Mouse (Mus musculus) hindbrain, embryonic 13.5 days (tissue): ENCODE results near the gene Mtr. TPM values are rescaled to one million over a fixed set of nuclear protein-coding genes. Genes with fewer than 3 reads are reported as not detected.

Experiments used
- ATAC-seq: fragments of 200-750 bp; cut with Nextera tagmentation; 2 replicates; pipeline ENCODE4 v1.8.0; 2017; ENCODE audit warnings: moderate TSS enrichment; ENCODE audit not compliant: low FRiP score
- H3K27ac ChIP-seq: fragments of 300-500 bp; sonication (generic); 2 replicates; pipeline ENCODE4 v1.5.1; 2015; ENCODE audit warnings: inconsistent platforms, mild to moderate bottlenecking, moderate library complexity
- H3K27me3 ChIP-seq: fragments of 300-500 bp; sonication (generic); 2 replicates; pipeline ENCODE4 v1.6.1; 2015; ENCODE audit warnings: mild to moderate bottlenecking, inconsistent platforms
- H3K36me3 ChIP-seq: fragments of 300-500 bp; sonication (generic); 2 replicates; pipeline ENCODE4 v1.6.1; 2015; ENCODE audit warnings: mild to moderate bottlenecking, inconsistent platforms
- H3K4me1 ChIP-seq: fragments of 300-500 bp; sonication (generic); replicated peaks from 2 replicates; pipeline ENCODE4 v1.6.1; 2015; ENCODE audit warnings: inconsistent platforms
- H3K4me2 ChIP-seq: fragments of 300-500 bp; sonication (generic); 2 replicates; pipeline ENCODE4 v1.6.1; 2015; ENCODE audit warnings: inconsistent platforms, mild to moderate bottlenecking, moderate library complexity
- H3K4me3 ChIP-seq: fragments of 300-500 bp; sonication (generic); 2 replicates; pipeline ENCODE4 v1.5.1; 2015; ENCODE audit warnings: mild to moderate bottlenecking, inconsistent platforms
- H3K9ac ChIP-seq: fragments of 300-500 bp; sonication (generic); 2 replicates; pipeline ENCODE4 v1.6.1; 2015; ENCODE audit warnings: mild to moderate bottlenecking, inconsistent platforms
- H3K9me3 ChIP-seq: fragments of 300-500 bp; sonication (generic); 2 replicates; pipeline ENCODE4 v1.6.1; 2016; ENCODE audit warnings: inconsistent platforms
- WGBS: fragments of 180-500 bp; shearing (Covaris S2); methylation state at CpG from one replicate; pipeline ENCODE4 v1.1.7; 2015; 5-methylcytosine and 5-hydroxymethylcytosine counted together
- polyA plus RNA-seq: library from polyadenylated mRNA; unstranded; fragments of >200 nt; fragmentation: Nextera tagmentation; extraction: Ambion mirVana; gene quantifications from 2 replicates; pipeline ENCODE4 v1.2.1, GENCODE M21; 2015

Mtr gene
- polyA plus RNA-seq, 1 experiment from 2014 or later = 5.5 TPM

DNA sequence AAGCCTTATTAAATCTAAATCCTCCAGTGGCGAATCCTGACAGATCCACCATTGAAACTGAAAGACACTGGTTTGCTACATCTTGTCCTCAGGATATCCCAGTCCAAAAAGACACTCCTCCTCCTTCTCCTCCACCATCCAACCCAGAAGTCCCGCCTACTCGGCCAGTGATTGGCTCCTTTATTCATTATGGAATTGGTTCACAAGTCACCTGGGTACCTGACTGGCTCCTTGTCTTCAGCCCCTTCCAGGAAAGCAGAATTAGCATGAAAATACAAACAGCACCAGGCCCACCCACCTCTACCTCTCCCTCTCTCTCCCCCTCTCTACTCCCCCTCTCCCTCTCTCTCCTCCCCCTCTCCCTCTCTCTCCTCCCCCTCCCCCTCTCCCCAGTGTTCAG, 81.2 kb downstream of the Mtr start:
- WGBS = 28% methylated on average over 3 of the region's 3 CpGs

DNA sequence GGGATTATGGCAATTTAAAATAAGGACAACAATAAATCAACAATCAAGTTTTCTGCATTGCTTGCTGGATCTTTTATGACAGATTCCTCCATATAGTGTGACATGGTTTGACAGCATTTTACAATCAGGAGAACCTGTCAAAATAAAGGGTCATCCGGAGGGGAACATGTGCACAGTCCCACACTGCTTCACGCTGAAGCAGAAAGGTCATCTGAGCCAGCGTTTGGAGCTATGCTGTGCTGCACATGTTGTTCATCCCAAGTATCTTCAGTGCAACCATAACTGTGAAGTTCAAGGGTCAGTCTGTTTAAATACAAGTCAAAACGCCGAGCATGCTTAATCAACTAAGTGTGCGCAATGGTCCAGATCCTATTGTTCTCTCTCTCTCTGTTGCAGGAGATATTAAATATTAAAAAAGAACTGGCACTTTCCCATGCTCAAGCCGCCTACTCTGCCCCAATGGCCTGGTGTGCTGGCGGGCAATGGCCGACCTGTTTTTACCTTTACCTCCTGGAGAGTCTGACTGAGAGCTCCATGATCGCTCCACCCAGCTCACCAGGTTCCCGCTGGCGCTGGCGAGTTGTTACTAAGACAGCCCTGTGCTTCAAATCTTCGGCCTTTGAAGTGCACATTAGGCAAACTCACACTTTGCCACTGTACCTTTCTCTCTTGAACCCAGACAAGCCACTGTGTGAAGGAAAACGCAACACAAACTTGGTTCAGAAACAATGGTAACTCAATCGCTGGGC, 81.8 kb downstream of the Mtr start:
- Histone ChIP-seq H3K4me2 (no peak overlapping the region), H3K9me3 (no peaks in the 10 kb centered on the region), H3K4me1 (no peaks in the 10 kb centered on the region), H3K27me3 (no peaks in the 10 kb centered on the region), H3K4me3 (no peak overlapping the region), H3K9ac (no peak overlapping the region), H3K36me3 (no peaks in the 10 kb centered on the region), H3K27ac (no peak overlapping the region)
- no peak for ATAC-seq
- 39% methylated on average over 16 of the region's 16 CpGs for WGBS

More for the DNA sequence above, 81.2 kb downstream of the Mtr start:
- Histone ChIP-seq H3K4me3 (no peak overlapping the region), H3K27me3 (no peaks in the 10 kb centered on the region), H3K36me3 (no peaks in the 10 kb centered on the region), H3K4me2 (no peak overlapping the region), H3K9me3 (no peaks in the 10 kb centered on the region), H3K4me1 (no peaks in the 10 kb centered on the region), H3K9ac (no peak overlapping the region), H3K27ac (no peak overlapping the region)
- no peak for ATAC-seq

DNA sequence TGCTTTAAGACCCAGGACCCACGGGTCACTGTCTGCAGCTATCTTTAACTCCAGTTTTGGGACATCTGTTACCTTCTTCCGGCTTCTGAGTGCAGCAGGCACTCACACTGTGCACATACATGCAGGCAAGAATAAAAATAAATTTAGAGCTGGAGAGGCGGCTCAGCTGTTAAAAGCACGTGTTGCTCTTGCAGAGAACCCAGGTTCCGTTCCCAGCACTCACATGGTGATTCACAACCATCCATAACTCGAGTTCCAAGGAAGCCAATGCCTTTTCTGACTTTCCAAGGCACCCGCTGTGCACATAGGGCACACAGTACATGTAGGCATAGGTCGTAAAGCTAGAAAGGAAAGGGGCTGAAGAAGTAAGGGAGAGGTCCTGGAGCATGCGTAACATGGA, 90.6 kb downstream of the Mtr start:
- no peak overlapping the region for H3K4me3 ChIP-seq
- no peaks in the 10 kb centered on the region for H3K27me3 ChIP-seq
- WGBS = 86% methylated on average over 9 of the region's 9 CpGs
- no peak for ATAC-seq
- H3K27ac ChIP-seq = no peak overlapping the region
- H3K9me3 ChIP-seq = no peaks in the 10 kb centered on the region
- H3K9ac ChIP-seq = no peak overlapping the region
- H3K36me3 ChIP-seq = no peaks in the 10 kb centered on the region
- peaks cover 11% of the 10 kb centered on the region for H3K4me1 ChIP-seq
- H3K4me2 ChIP-seq = no peak overlapping the region

DNA sequence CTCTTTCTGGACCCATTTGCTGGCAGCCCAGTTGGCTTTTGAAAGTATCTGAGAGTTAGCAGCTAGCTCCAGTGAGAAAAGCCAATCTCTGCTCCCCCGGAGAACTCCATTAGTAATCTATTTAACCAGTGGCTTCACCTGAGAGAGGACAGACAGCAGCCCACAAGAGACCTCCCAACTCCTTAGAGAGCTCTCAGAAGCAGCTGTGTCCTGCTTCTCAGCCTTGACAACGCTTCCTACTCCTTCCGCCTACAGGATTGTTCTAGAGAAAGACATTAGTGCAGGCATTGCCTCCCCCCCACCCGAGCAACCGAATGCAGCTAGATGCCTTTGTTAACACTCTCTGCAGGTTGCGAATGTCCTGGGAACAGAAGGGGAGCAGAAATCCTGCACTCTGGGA, 91.5 kb downstream of the Mtr start:
- Histone ChIP-seq H3K9ac (peak overlapping the region; percentile 39; the same call in 1 of the 2 replicates), H3K4me3 (no peak overlapping the region), H3K27ac (0 out of 2 replicates have a peak overlapping the region, but pooled peaks have one; percentile 18), H3K9me3 (no peaks in the 10 kb centered on the region), H3K36me3 (no peaks in the 10 kb centered on the region), H3K27me3 (no peaks in the 10 kb centered on the region), H3K4me2 (no peak overlapping the region), H3K4me1 (peaks cover 11% of the 10 kb centered on the region)
- no peak for ATAC-seq
- WGBS = 8% methylated on average over 6 of the region's 6 CpGs

DNA sequence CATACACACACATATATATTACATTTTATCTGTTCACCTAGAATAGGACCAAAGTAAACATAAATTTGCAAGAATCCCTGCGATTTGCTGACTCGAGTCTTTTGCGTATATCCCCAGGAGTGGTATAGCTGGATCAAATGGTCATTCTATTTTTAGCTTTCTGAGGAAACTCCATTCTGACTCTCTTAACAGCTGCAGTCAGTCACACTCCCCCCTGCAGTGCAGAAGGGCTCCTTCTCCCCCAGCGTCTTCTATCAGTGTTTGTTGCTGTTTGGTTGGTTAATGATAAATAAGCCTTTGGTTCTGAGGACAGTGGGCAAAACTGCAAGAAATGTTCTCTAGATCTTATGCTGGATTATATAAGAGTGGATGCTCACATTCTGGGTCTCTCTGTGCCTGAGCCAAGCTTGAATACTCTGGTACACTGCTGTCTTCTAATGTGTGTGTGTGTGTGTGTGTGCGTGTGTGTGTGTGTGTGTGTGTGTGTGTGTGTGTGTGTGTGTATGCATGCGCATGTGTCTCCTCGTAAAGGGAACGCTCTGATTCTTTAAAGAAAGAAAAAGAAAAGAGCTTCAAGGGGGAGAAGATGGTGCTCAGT, 92.4 kb downstream of the Mtr start:
- Histone ChIP-seq H3K4me1 (peaks cover 11% of the 10 kb centered on the region), H3K27ac (no peak overlapping the region), H3K9ac (no peak overlapping the region), H3K36me3 (no peaks in the 10 kb centered on the region), H3K9me3 (no peaks in the 10 kb centered on the region), H3K27me3 (no peaks in the 10 kb centered on the region), H3K4me3 (no peak overlapping the region), H3K4me2 (no peak overlapping the region)
- ATAC-seq = no peak; the same call in 1 of the 2 replicates
- WGBS = 53% methylated on average over 8 of the region's 8 CpGs

DNA sequence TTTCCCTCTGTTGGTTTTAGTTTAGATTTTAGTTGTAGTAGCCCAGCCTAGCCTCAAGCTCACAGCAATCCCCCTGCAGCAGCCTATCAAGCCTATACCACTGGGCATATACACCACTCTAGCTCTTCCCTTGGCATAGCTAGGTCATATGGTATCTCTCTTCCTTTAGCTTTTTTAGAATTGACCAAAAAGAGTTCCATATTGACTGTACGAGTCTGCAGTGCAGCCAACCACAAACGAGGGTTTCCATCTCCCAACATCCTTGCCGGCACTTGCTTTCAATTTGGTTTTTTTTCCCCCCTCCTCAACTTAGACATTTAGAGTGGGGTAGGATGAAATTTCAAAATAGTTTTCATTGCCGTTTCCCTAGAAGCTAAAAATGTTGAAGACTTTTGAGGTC, 95.5 kb downstream of the Mtr start:
- no peak overlapping the region for H3K9ac ChIP-seq
- H3K9me3 ChIP-seq = no peaks in the 10 kb centered on the region
- no peak overlapping the region for H3K4me2 ChIP-seq
- WGBS = 91% methylated on average over 4 of the region's 4 CpGs
- no peak overlapping the region for H3K4me3 ChIP-seq
- H3K27ac ChIP-seq = no peak overlapping the region
- H3K4me1 ChIP-seq = peaks cover 23% of the 10 kb centered on the region
- no peaks in the 10 kb centered on the region for H3K36me3 ChIP-seq
- no peak for ATAC-seq
- no peaks in the 10 kb centered on the region for H3K27me3 ChIP-seq

DNA sequence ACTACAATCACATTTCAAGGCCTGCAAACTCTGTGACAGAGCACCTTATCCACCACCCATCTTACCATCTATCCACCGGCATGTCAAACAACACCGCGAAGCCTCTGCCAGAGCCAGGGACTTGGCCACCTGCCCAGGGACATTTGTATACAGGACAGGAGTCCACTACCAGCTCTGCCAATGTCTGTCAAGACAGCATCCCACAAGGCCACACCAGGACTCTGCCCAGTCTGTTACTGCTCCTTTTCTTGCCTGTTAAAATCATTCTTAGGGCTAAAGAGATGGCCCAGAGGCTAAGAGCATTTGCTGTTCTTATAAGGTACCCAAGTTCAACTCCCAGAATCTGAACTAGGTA, 97.8 kb downstream of the Mtr start:
- no peak overlapping the region for H3K27ac ChIP-seq
- 53% methylated on average over 3 of the region's 3 CpGs for WGBS

DNA sequence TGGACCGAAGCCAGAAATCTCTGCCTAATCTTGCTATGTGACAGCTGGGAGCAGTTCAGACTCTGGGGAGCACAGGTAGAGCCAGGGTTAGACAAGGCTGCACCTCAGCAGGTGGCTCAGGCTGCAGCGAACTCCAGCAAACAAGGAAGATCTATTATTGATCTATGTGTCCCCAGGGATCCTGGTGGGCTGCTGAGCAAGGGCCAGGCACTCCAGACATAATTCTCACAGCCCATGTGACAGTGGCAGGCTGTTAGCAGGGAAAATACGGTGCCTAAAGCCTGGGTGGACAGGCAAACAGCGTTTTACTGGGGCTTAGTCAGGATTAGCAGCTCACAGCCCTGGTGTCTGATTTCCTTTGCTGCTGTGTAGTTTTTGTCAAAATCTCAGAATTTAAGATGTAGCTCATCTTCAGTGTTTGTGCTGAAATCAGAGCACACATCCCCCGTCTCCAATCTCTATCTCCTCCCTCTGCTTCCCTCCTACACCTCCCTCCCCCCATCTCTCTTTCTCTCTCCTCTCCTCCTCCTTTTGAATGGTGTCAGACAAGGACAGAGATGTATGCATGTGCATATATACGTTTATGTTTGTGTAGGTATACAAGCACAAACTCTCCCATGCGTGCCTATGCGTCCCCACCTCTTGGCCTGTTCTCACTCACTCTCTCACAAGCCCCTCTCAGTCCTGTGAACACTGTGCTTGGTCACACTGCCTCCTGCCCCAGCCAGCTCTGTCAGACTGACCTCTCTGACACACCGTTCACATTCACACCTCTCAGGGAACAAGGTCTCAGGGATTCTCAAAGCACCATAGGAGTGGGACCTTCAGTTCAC, 98.4 kb downstream of the Mtr start:
- H3K27ac ChIP-seq = no peak overlapping the region; the same call in 1 of the 2 replicates
- no peak overlapping the region; the same call in 1 of the 2 replicates for H3K9ac ChIP-seq
- 55% methylated on average over 9 of the region's 9 CpGs for WGBS
- peak; percentile 57; the same call in 1 of the 2 replicates for ATAC-seq
- H3K9me3 ChIP-seq = no peaks in the 10 kb centered on the region
- peaks cover 11% of the 10 kb centered on the region for H3K4me1 ChIP-seq
- no peak overlapping the region for H3K4me3 ChIP-seq
- no peaks in the 10 kb centered on the region for H3K27me3 ChIP-seq
- no peak overlapping the region for H3K4me2 ChIP-seq
- H3K36me3 ChIP-seq = no peaks in the 10 kb centered on the region

More for the DNA sequence above, 97.8 kb downstream of the Mtr start:
- Histone ChIP-seq H3K36me3 (no peaks in the 10 kb centered on the region), H3K9me3 (no peaks in the 10 kb centered on the region), H3K4me1 (peaks cover 11% of the 10 kb centered on the region), H3K4me3 (no peak overlapping the region), H3K27me3 (no peaks in the 10 kb centered on the region), H3K4me2 (no peak overlapping the region), H3K9ac (no peak overlapping the region; the same call in 1 of the 2 replicates)
- peak; percentile 52; the same call in 1 of the 2 replicates for ATAC-seq

DNA sequence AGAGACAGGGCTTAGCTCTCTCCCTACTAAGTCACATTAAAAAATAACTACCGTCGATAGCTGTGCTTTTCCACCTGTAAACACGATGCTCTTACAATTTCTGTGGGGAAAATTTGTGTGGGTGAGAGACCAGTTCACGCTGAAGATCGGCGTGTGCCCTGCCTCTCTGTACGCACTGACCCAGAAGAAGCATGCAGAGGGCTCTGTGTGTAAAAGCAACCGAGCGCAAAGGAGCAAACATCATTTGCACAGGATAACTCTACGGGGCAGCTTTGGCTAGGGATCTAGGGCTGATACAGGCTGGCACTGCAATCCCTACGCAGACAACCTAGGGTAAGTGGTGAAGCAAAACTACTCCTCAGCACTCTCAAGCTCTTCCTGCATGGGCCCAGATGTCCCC, 104.0 kb downstream of the Mtr start:
- no peak for ATAC-seq
- no peak overlapping the region for H3K4me2 ChIP-seq
- no peak overlapping the region for H3K4me3 ChIP-seq
- no peak overlapping the region for H3K9ac ChIP-seq
- H3K4me1 ChIP-seq = peaks cover under 1% of the 10 kb centered on the region; the same call in 1 of the 2 replicates
- no peak overlapping the region for H3K27ac ChIP-seq
- H3K27me3 ChIP-seq = no peaks in the 10 kb centered on the region
- no peaks in the 10 kb centered on the region for H3K36me3 ChIP-seq
- H3K9me3 ChIP-seq = no peaks in the 10 kb centered on the region
- WGBS = 83% methylated on average over 11 of the region's 11 CpGs

DNA sequence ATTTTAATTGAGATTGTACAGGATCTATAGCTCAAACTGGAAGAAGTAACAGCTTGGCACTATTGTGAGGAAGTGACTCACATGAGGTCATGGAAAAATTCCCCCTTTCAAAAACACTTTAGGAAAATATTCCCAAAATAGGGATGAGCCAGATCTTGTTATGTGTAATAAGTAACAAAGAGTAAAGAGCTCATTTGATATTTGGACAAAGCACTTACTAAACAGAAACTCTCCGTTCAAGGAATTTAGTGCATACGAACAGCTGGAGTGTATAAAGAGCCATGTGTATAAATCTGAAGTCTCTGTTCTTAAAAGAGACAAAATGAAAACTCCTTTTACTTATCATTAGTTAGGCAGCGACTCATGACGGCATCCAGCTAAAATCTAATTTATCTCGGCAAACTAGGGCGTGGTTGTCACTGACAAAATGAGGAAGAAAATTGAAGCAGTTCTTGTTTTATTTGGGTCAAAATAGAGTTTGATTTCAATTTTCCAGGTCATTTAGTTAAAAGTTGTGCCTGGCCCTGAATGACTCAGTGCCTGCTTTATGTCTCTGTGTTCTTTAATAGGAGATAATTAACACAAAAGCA, 110.9 kb downstream of the Mtr start:
- Histone ChIP-seq H3K27ac (no peak overlapping the region), H3K4me3 (no peak overlapping the region), H3K9me3 (no peaks in the 10 kb centered on the region), H3K9ac (no peak overlapping the region), H3K36me3 (no peaks in the 10 kb centered on the region), H3K4me2 (no peak overlapping the region), H3K27me3 (no peaks in the 10 kb centered on the region), H3K4me1 (no peaks in the 10 kb centered on the region)
- WGBS = 70% methylated on average over 6 of the region's 6 CpGs
- ATAC-seq = no peak

DNA sequence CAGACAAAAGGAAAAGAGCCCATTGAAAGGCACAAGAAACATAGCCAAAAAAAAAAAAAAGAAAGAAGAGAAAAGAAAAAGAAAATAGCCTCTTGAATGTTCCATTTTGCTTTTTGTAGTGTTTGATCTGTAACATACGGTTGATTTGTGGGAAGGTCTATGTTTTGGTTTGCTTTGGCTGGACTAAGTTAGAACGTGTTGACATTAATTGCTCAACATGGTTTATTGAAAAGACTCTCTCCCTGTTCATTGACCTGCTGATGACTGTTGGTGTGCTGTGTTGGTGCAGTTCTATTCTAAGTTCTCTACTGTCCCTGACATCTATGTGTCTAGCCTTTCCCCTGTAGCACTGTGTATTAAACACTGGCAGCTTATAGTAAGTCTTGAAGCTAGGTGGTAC, 111.5 kb downstream of the Mtr start:
- no peak overlapping the region for H3K27ac ChIP-seq
- no peaks in the 10 kb centered on the region for H3K9me3 ChIP-seq
- no peak for ATAC-seq
- H3K4me3 ChIP-seq = no peak overlapping the region
- H3K27me3 ChIP-seq = no peaks in the 10 kb centered on the region
- no peaks in the 10 kb centered on the region for H3K4me1 ChIP-seq
- no peaks in the 10 kb centered on the region for H3K36me3 ChIP-seq
- 85% methylated on average over 2 of the region's 2 CpGs for WGBS
- no peak overlapping the region for H3K4me2 ChIP-seq
- H3K9ac ChIP-seq = no peak overlapping the region

DNA sequence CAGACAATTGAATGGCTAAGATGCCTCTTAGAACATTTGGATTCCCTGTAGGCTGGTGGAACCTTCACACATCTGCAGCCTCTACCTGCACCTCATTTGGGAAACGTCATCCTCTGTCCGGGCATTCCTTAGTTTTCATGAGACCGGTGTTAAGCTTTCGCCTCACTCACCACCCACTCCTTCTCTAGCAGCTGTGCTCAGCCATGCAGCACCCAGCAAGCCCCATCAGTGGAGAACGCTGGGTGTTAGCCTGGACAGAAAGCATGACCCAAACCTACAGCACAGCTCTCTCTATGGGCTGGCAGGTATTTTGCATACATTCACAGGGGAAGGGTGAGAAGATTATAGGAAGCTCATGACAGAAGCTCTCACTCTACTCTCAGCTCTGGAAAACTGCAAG, 114.6 kb downstream of the Mtr start:
- no peaks in the 10 kb centered on the region for H3K9me3 ChIP-seq
- no peaks in the 10 kb centered on the region for H3K27me3 ChIP-seq
- H3K9ac ChIP-seq = no peak overlapping the region
- no peaks in the 10 kb centered on the region for H3K36me3 ChIP-seq
- ATAC-seq = no peak
- 92% methylated on average over 5 of the region's 5 CpGs for WGBS
- no peak overlapping the region for H3K4me3 ChIP-seq
- H3K27ac ChIP-seq = no peak overlapping the region
- H3K4me1 ChIP-seq = no peaks in the 10 kb centered on the region
- H3K4me2 ChIP-seq = no peak overlapping the region
